Mouse (Mus musculus) intestine, postnatal 0 days (tissue): ENCODE data around the gene Pde11a. TPM values are rescaled to one million over a fixed set of nuclear protein-coding genes. Genes with fewer than 3 reads are reported as not detected.
A peak's percentile ranks its signal among the peaks of the same experiment; 100 is the strongest.

Experiments
- ATAC-seq: fragments of 200-750 bp; cut with Nextera tagmentation; 2 replicates; pipeline ENCODE4 v1.8.0; 2017; ENCODE audit warnings: mild to moderate bottlenecking, moderate TSS enrichment, moderate library complexity
- H3K27ac ChIP-seq: fragments of 300-500 bp; sonication (generic); 2 replicates; pipeline ENCODE4 v1.5.1; 2014; ENCODE audit warnings: mild to moderate bottlenecking, low read depth, low read length, moderate library complexity
- H3K27me3 ChIP-seq: fragments of 300-500 bp; sonication (generic); replicated peaks from 2 replicates; pipeline ENCODE4 v1.6.1; 2014; ENCODE audit warnings: low read length, mixed read lengths; ENCODE audit not compliant: control insufficient read depth, insufficient read depth
- H3K36me3 ChIP-seq: fragments of 300-500 bp; sonication (generic); 2 replicates; pipeline ENCODE4 v1.6.1; 2014; ENCODE audit warnings: mild to moderate bottlenecking, moderate library complexity; ENCODE audit not compliant: control insufficient read depth, insufficient read depth
- H3K4me1 ChIP-seq: fragments of 300-500 bp; sonication (generic); replicated peaks from 2 replicates; pipeline ENCODE4 v1.6.1; 2014; ENCODE audit warnings: antibody characterized with exemption, low read length, mixed read lengths; ENCODE audit not compliant: control insufficient read depth, insufficient read depth
- H3K4me2 ChIP-seq: fragments of 300-500 bp; sonication (generic); replicated peaks from 2 replicates; pipeline ENCODE4 v1.6.1; 2014; ENCODE audit warnings: low read depth, mild to moderate bottlenecking, moderate library complexity
- H3K4me3 ChIP-seq: fragments of 300-500 bp; sonication (generic); 2 replicates; pipeline ENCODE4 v1.5.1; 2014; ENCODE audit warnings: low read depth, low read length
- H3K9ac ChIP-seq: fragments of 300-500 bp; sonication (generic); 2 replicates; pipeline ENCODE4 v1.6.1; 2014; ENCODE audit warnings: mild to moderate bottlenecking, low read depth, low read length
- H3K9me3 ChIP-seq: fragments of 300-500 bp; sonication (generic); 2 replicates; pipeline ENCODE4 v1.6.1; 2016; ENCODE audit warnings: mixed run types; ENCODE audit not compliant: control insufficient read depth
- CTCF ChIP-seq: sonication (generic); IDR thresholded peaks from 2 replicates; pipeline ENCODE4 v1.5.1; 2016; ENCODE audit warnings: low read depth, mild to moderate bottlenecking, control low read depth, antibody characterized with exemption, moderate library complexity
- WGBS: fragments of 180-500 bp; shearing (Covaris S2); extraction: QIAGEN DNeasy Blood & Tissue Kit; methylation state at CpG from one replicate; pipeline ENCODE4 v1.1.7; 2014; 5-methylcytosine and 5-hydroxymethylcytosine counted together
- polyA plus RNA-seq: library from polyadenylated mRNA; unstranded; fragments of >200 nt; fragmentation: Nextera tagmentation; extraction: Ambion mirVana; gene quantifications from 2 replicates; pipeline ENCODE4 v1.2.1, GENCODE M21; 2015

Pde11a gene
- polyA plus RNA-seq, 1 experiment from 2014 or later, result 0.17 TPM

DNA sequence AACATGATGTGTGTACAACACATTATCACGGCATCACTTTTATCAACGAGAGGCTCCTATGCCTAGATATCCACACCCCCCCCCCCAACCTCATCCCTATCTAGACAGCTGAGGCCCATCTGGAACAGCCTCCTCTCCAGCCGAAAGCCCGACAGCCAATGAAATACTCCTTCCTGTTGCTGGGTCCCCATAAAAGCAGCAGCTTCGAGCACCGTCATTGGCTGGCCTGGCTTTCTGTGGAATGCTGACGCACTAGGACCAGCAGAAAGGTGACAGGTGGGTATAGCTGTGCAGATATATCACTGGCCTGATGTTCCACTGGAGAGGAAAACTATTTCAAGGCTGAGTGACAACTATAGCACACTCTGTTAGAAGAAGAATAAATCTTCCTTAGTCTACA lies 240.7 kb downstream of the Pde11a start:
- Histone ChIP-seq H3K9me3 (no peaks in the 10 kb centered on the region), H3K4me2 (no peak overlapping the region), H3K9ac (no peak overlapping the region), H3K36me3 (no peaks in the 10 kb centered on the region), H3K4me3 (no peak overlapping the region), H3K27me3 (no peaks in the 10 kb centered on the region), H3K27ac (no peak overlapping the region), H3K4me1 (no peaks in the 10 kb centered on the region)
- 0 out of 2 replicates have a peak, but pooled peaks have one; percentile 36 for ATAC-seq
- WGBS, result 17% methylated on average over 7 of the region's 7 CpGs
- no peak for TF ChIP-seq CTCF

DNA sequence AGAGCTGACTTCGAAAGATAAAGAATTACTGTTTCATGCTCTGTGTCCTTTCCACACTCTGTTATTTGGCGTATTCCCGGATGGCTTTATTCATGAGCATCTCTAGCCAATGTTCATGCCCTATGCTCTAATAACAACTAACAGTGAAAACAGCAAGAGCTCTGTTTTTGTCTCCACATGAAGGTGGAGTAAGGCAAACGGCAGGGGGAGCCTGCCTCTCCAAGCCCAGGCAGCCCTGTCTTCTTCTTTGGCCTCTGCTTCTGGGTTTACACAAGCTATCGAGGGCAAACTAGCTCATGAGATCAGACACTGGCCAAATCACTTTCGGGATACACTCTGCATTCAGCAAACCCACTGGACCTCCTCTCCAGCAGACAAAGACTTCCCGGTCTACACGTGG lies 241.3 kb downstream of the Pde11a start:
- Histone ChIP-seq H3K36me3 (no peaks in the 10 kb centered on the region), H3K4me3 (no peak overlapping the region), H3K4me2 (no peak overlapping the region), H3K27ac (no peak overlapping the region), H3K4me1 (no peaks in the 10 kb centered on the region), H3K9me3 (no peaks in the 10 kb centered on the region), H3K27me3 (no peaks in the 10 kb centered on the region), H3K9ac (no peak overlapping the region)
- ATAC-seq, result no peak
- TF ChIP-seq CTCF, result peak; percentile 49
- 48% methylated on average over 8 of the region's 8 CpGs for WGBS

DNA sequence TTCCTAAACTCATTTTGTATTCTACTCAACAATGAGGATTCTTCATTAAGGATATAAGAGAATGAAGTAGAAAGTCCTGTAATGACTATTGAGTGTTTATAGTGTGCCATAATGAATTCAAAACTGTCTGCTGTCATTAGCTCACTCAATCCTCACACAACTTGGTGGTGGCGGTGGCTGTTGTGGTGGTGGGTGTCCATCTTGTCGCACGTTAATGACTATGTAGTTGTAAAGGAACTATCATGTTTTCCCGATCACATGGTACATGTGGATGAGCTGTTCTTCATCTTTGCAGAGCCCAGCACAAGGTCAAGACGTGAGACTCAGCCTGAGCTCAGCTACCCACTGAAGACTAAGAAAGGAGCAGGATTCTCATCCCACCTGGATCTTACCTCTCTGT lies 242.7 kb downstream of the Pde11a start:
- TF ChIP-seq CTCF, result no peak
- ATAC-seq, result no peak
- H3K9ac ChIP-seq, result no peak overlapping the region
- H3K27me3 ChIP-seq, result no peaks in the 10 kb centered on the region
- no peak overlapping the region for H3K4me3 ChIP-seq
- H3K4me1 ChIP-seq, result no peaks in the 10 kb centered on the region
- H3K4me2 ChIP-seq, result no peak overlapping the region
- no peaks in the 10 kb centered on the region for H3K36me3 ChIP-seq
- no peak overlapping the region for H3K27ac ChIP-seq
- 91% methylated on average over 5 of the region's 5 CpGs for WGBS
- H3K9me3 ChIP-seq, result no peaks in the 10 kb centered on the region

DNA sequence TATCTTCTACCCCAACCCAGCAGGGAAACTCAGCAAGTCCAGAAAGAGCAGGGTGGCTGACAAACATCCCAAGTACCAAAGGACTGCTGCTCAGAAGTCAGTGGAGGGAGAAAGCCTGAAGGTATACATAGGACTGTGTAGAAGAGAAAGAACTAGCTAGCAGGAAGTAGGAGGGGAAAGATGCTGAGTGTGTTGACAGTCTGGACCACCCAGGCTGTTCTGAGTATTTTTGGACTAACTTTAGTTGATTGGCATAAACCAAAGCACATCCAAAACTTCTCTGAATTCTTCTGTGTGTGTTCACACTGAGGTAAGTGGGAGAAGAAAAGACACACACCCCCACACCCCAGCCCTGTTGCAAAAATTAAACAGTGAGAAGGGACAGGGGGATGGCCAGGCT lies 248.1 kb downstream of the Pde11a start:
- Histone ChIP-seq H3K36me3 (no peaks in the 10 kb centered on the region), H3K4me2 (no peak overlapping the region), H3K27me3 (no peaks in the 10 kb centered on the region), H3K9me3 (no peaks in the 10 kb centered on the region), H3K27ac (peak overlapping the region; percentile 21; the same call in 1 of the 2 replicates), H3K4me1 (no peaks in the 10 kb centered on the region), H3K4me3 (no peak overlapping the region), H3K9ac (no peak overlapping the region)
- ATAC-seq, result no peak
- TF ChIP-seq CTCF, result no peak

DNA sequence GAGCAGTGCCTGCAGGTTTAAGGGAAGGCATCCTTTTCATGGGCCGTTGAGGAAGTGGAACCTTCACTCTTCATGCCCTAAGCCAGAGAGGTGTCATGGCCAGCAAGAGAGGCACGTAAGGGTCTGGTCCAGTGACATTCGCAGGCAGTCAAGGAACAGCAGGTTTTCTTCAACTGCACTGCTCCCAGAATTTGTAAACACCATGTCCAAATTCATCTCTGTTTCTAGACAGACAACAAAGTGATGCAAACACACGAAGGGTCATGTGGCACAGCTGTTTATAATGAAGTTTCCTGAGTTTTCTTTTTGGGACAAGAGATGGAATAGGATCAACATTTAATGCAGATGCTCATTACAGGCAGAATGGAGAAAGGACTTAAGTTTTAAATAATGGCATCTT lies 249.7 kb downstream of the Pde11a start:
- H3K36me3 ChIP-seq, result no peaks in the 10 kb centered on the region
- no peak for ATAC-seq

DNA sequence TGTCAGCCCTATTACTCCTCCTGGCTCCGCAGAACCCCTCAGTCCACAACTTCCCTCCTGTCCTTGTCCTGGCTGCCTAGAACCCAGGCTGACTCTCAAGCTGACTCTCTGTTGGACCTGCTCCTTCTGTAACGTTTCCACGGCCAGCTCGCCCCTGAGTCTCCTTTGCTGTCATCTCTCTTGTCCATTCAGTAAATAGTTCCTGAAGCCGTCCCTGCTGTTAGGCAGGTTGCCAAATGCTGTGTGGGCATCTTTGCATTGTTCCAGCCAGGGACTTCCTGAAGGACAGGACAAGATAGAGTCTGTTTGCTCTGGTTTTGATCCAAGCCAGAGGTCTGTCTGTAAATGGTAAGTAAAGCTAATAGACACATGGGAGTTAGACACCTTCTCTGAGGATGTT lies 250.2 kb downstream of the Pde11a start:
- no peak overlapping the region for H3K4me2 ChIP-seq
- H3K9me3 ChIP-seq, result no peaks in the 10 kb centered on the region
- ATAC-seq, result no peak
- 55% methylated on average over 5 of the region's 5 CpGs for WGBS
- no peak overlapping the region for H3K9ac ChIP-seq
- H3K27me3 ChIP-seq, result no peaks in the 10 kb centered on the region
- no peaks in the 10 kb centered on the region for H3K4me1 ChIP-seq
- H3K36me3 ChIP-seq, result no peaks in the 10 kb centered on the region
- no peak overlapping the region for H3K4me3 ChIP-seq
- peak overlapping the region; percentile 11; the same call in 1 of the 2 replicates for H3K27ac ChIP-seq
- no peak for TF ChIP-seq CTCF

More for the DNA sequence above, 249.7 kb downstream of the Pde11a start:
- Histone ChIP-seq H3K27ac (no peak overlapping the region), H3K4me3 (no peak overlapping the region), H3K9me3 (no peaks in the 10 kb centered on the region), H3K4me2 (no peak overlapping the region), H3K4me1 (no peaks in the 10 kb centered on the region), H3K9ac (no peak overlapping the region), H3K27me3 (no peaks in the 10 kb centered on the region)
- WGBS, result 41% methylated on average over 4 of the region's 4 CpGs
- TF ChIP-seq CTCF, result no peak

DNA sequence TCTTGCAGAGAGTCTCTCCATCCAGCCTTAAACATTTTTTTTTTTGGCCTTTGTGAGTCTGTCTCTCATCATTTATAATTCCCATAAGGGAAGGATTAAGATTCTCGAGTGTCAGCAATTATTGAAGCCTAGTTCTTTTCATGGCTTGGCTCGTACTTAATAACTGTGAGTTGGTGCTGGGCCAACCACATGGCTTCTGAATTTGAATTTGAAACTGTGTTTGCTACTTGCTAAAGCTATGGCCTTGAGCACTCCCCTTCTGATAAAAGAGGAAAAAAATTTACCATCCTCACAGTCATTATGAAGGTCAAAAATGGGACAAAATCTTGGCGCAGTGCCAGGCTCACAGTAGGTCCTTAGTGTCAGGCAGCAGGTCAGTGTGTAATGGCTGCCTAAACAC lies 251.4 kb downstream of the Pde11a start:
- Histone ChIP-seq H3K4me3 (no peak overlapping the region), H3K27ac (no peak overlapping the region), H3K4me1 (no peaks in the 10 kb centered on the region), H3K9me3 (no peaks in the 10 kb centered on the region), H3K4me2 (no peak overlapping the region), H3K36me3 (no peaks in the 10 kb centered on the region), H3K27me3 (no peaks in the 10 kb centered on the region), H3K9ac (no peak overlapping the region)
- TF ChIP-seq CTCF, result no peak
- WGBS, result 54% methylated on average over 3 of the region's 3 CpGs
- no peak for ATAC-seq
